Mouse (Mus musculus): ENCODE results near the gene Map4. TPM values are rescaled to one million over a fixed set of nuclear protein-coding genes. Genes with fewer than 3 reads are reported as not detected.

The Map4 gene
- polyA plus RNA-seq, 2 experiments, result 7.7 to 13.5 TPM

GRCm38 (mm10) chr9:110057200-110057599 is 125.9 kb downstream of the Map4 start:
- Histone ChIP-seq H3K27ac (no peak overlapping the region), H3K4me3 (ENCODE audit: insufficient read depth in 1 of 2, low read depth in 2 of 2, low read length in 2 of 2) (no peak overlapping the region), H3K9ac (replicated peaks) (no peak overlapping the region), H3K9me3 (ENCODE audit: control insufficient read depth, low read length) (no peaks in the 10 kb centered on the region), H3K4me2 (ENCODE audit: low read depth) (no peak overlapping the region), H3K4me1 (replicated peaks; ENCODE audit: control insufficient read depth in 2 of 2, insufficient read depth in 2 of 2, low read length in 1 of 2) (no peaks in the 10 kb centered on the region), H3K27me3 (ENCODE audit: control insufficient read depth, insufficient read depth, low read length) (no peaks in the 10 kb centered on the region), H3K36me3 (replicated peaks; ENCODE audit: control insufficient read depth, insufficient read depth, low read depth) (no peaks in the 10 kb centered on the region)
- ATAC-seq (ENCODE audit: insufficient read depth), result no peak
- TF ChIP-seq CTCF (IDR thresholded peaks at IDR 0.05; ENCODE audit: low read depth) (no peak), EP300 (IDR thresholded peaks at IDR 0.05; ENCODE audit: low read depth) (no peak)
- WGBS (ENCODE audit: insufficient replicate concordance), result 63% methylated on average over 1 of the region's 1 CpGs
- no peak for DNase-seq (ENCODE audit: low read depth in 3 of 3, low spot score in 3 of 3)

GRCm38 (mm10) chr9:110060761-110061160 is 129.5 kb downstream of the Map4 start:
- Histone ChIP-seq H3K4me2 (ENCODE audit: low read depth) (no peak overlapping the region), H3K4me1 (replicated peaks; ENCODE audit: control insufficient read depth in 2 of 2, insufficient read depth in 2 of 2, low read length in 1 of 2) (no peaks in the 10 kb centered on the region), H3K36me3 (replicated peaks; ENCODE audit: control insufficient read depth, insufficient read depth, low read depth) (no peaks in the 10 kb centered on the region), H3K9ac (replicated peaks) (no peak overlapping the region), H3K4me3 (ENCODE audit: insufficient read depth in 1 of 2, low read depth in 2 of 2, low read length in 2 of 2) (no peak overlapping the region), H3K27ac (no peak overlapping the region), H3K27me3 (ENCODE audit: control insufficient read depth, insufficient read depth, low read length) (no peaks in the 10 kb centered on the region), H3K9me3 (ENCODE audit: control insufficient read depth, low read length) (no peaks in the 10 kb centered on the region)
- WGBS (ENCODE audit: insufficient replicate concordance), result 73% methylated on average over 2 of the region's 2 CpGs
- ATAC-seq (ENCODE audit: insufficient read depth) (no peak), DNase-seq (ENCODE audit: low read depth in 3 of 3, low spot score in 3 of 3) (no peak)
- TF ChIP-seq EP300 (IDR thresholded peaks at IDR 0.05; ENCODE audit: low read depth) (no peak), CTCF (IDR thresholded peaks at IDR 0.05; ENCODE audit: low read depth) (no peak)

DNA sequence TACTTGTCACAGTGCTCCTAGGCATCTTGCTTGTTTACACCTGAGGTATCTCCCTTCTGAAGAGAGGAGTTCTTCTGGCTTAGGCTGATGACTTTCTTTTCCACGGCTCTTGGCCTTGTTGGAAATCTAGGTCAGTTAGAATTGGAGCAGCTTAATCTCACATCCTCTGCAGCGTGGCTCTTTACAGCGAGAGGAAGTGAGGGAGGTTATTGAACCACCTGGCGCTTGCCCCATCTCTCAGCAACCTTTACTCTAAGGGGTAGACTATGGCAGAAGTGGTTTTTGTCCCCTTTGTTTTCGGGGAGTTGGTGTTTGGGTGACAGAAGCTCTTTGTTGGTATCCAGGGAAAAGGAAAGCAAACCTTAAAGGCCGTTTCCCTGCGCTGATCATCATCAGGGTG is 131.1 kb downstream of the Map4 start:
- Histone ChIP-seq H3K4me1 (replicated peaks; ENCODE audit: control insufficient read depth in 2 of 2, insufficient read depth in 2 of 2, low read length in 1 of 2) (no peaks in the 10 kb centered on the region), H3K36me3 (replicated peaks; ENCODE audit: control insufficient read depth, insufficient read depth, low read depth) (no peaks in the 10 kb centered on the region), H3K27me3 (ENCODE audit: control insufficient read depth, insufficient read depth, low read length) (no peaks in the 10 kb centered on the region), H3K4me2 (ENCODE audit: low read depth) (no peak overlapping the region), H3K4me3 (ENCODE audit: insufficient read depth in 1 of 2, low read depth in 2 of 2, low read length in 2 of 2) (no peak overlapping the region), H3K9ac (replicated peaks) (no peak overlapping the region), H3K27ac (no peak overlapping the region), H3K9me3 (ENCODE audit: control insufficient read depth, low read length) (no peaks in the 10 kb centered on the region)
- no peak for DNase-seq (ENCODE audit: low read depth in 3 of 3, low spot score in 3 of 3)
- TF ChIP-seq CTCF (IDR thresholded peaks at IDR 0.05; ENCODE audit: low read depth) (no peak), EP300 (IDR thresholded peaks at IDR 0.05; ENCODE audit: low read depth) (no peak)
- WGBS (ENCODE audit: insufficient replicate concordance), result 73% methylated on average over 7 of the region's 7 CpGs
- no peak for ATAC-seq (ENCODE audit: insufficient read depth)

DNA sequence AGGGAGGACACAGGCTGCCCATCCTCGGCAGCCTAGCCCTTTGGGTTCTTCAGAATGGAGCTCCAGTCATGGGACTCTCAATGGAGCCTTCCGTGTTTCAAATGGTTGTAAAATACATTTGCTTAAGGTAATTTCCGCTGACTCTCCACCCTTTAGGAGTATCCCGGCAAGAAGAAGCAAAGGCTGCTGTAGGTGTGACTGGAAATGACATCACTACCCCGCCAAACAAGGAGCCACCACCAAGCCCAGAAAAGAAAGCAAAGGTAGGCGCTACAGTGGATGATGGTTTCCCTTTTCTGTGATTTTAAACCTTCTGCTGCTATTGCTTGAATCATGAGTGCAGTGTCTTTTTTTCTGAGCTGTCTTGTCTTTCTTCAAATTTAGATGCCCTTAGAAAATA is 131.6 kb downstream of the Map4 start:
- H3K4me1 ChIP-seq (replicated peaks; ENCODE audit: control insufficient read depth in 2 of 2, insufficient read depth in 2 of 2, low read length in 1 of 2), result no peaks in the 10 kb centered on the region
- no peak overlapping the region for H3K4me2 ChIP-seq (ENCODE audit: low read depth)
- no peaks in the 10 kb centered on the region for H3K36me3 ChIP-seq (replicated peaks; ENCODE audit: control insufficient read depth, insufficient read depth, low read depth)
- H3K9me3 ChIP-seq (ENCODE audit: control insufficient read depth, low read length), result no peaks in the 10 kb centered on the region
- 72% methylated on average over 6 of the region's 6 CpGs for WGBS (ENCODE audit: insufficient replicate concordance)
- H3K27me3 ChIP-seq (ENCODE audit: control insufficient read depth, insufficient read depth, low read length), result no peaks in the 10 kb centered on the region
- H3K27ac ChIP-seq, result no peak overlapping the region
- no peak overlapping the region for H3K9ac ChIP-seq (replicated peaks)
- no peak for DNase-seq (ENCODE audit: low read depth in 3 of 3, low spot score in 3 of 3)
- no peak for ATAC-seq (ENCODE audit: insufficient read depth)
- TF ChIP-seq EP300 (IDR thresholded peaks at IDR 0.05; ENCODE audit: low read depth) (no peak), CTCF (IDR thresholded peaks at IDR 0.05; ENCODE audit: low read depth) (no peak)
- no peak overlapping the region for H3K4me3 ChIP-seq (ENCODE audit: insufficient read depth in 1 of 2, low read depth in 2 of 2, low read length in 2 of 2)

DNA sequence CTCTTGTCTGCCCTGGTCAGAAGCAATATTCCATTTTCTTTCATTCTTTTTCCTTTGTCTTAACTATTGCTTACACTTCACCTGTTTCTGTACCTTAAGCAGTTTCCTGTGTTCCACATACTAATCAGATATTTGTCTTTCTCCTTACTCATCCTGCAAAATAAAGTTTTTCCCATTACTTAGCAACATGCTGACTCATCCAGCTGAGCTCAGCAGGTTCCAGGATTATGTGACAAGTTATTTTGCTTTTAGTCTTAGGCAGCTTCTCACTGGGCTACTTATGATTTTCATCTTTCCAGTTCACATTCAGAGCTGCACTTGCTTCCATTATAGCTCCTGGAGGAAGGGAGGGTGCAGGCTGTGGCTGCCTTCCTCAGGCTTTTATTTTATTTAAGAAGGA is 133.4 kb downstream of the Map4 start:
- H3K36me3 ChIP-seq (replicated peaks; ENCODE audit: control insufficient read depth, insufficient read depth, low read depth), result no peaks in the 10 kb centered on the region
- H3K9me3 ChIP-seq (ENCODE audit: control insufficient read depth, low read length), result no peaks in the 10 kb centered on the region
- no peak overlapping the region for H3K4me3 ChIP-seq (ENCODE audit: insufficient read depth in 1 of 2, low read depth in 2 of 2, low read length in 2 of 2)
- no peak overlapping the region for H3K4me2 ChIP-seq (ENCODE audit: low read depth)
- H3K4me1 ChIP-seq (replicated peaks; ENCODE audit: control insufficient read depth in 2 of 2, insufficient read depth in 2 of 2, low read length in 1 of 2), result no peaks in the 10 kb centered on the region
- ATAC-seq (ENCODE audit: insufficient read depth), result no peak
- H3K9ac ChIP-seq (replicated peaks), result no peak overlapping the region
- TF ChIP-seq CTCF (IDR thresholded peaks at IDR 0.05; ENCODE audit: low read depth) (no peak), EP300 (IDR thresholded peaks at IDR 0.05; ENCODE audit: low read depth) (no peak)
- no peaks in the 10 kb centered on the region for H3K27me3 ChIP-seq (ENCODE audit: control insufficient read depth, insufficient read depth, low read length)
- H3K27ac ChIP-seq, result no peak overlapping the region
- no peak for DNase-seq (ENCODE audit: low read depth in 3 of 3, low spot score in 3 of 3)

All from liver, embryonic 14.5 days (tissue).